Mouse (Mus musculus): Measurements from ENCODE around the gene Cacna1c. TPM values are rescaled to one million over a fixed set of nuclear protein-coding genes. Genes with fewer than 3 reads are reported as not detected.

Cacna1c gene
- polyA plus RNA-seq, 1 experiment = 1.0 TPM

DNA sequence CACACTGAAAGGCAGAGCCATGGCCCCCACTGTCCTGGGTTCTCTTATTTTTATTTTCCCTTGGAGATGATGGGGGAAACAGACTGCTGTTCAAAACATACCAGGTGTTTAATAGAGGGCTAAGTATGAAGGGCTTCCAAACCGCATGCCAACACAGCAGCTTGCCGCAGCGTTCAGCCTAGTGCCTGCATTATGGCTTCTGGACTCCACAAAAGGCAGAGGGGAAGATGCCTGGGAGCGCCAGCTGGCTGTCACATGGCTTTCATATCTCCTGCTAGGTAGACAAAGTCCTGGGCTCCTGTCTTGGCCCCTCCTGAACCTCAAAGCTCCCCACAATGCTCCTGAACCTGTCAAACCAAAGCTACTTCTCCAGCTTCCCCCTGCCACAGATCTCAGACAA lies 254.4 kb downstream of the Cacna1c start:
- TF ChIP-seq EP300 (IDR thresholded peaks at IDR 0.05; ENCODE audit: insufficient read depth, low read depth, low read length) = no peak
- no peak for TF ChIP-seq CTCF (IDR thresholded peaks at IDR 0.05; ENCODE audit: low read depth, low read length)
- no peak for TF ChIP-seq POLR2A (IDR thresholded peaks at IDR 0.05; ENCODE audit: insufficient read depth, low read length)
- H3K27me3 ChIP-seq (ENCODE audit: control insufficient read depth, insufficient read depth, low read length, poor library complexity, severe bottlenecking) = no peaks in the 10 kb centered on the region
- no peaks in the 10 kb centered on the region; the same call in 1 of the 2 replicates for H3K9me3 ChIP-seq (replicated peaks; ENCODE audit: control insufficient read depth, insufficient read depth, low read length, poor library complexity, severe bottlenecking)
- H3K4me1 ChIP-seq (ENCODE audit: control insufficient read depth, insufficient read depth, low read length) = no peaks in the 10 kb centered on the region
- H3K36me3 ChIP-seq (ENCODE audit: control insufficient read depth, insufficient read depth, low read length, poor library complexity, severe bottlenecking) = no peaks in the 10 kb centered on the region
- no peak overlapping the region for H3K4me3 ChIP-seq (ENCODE audit: low read depth, low read length)
- H3K9ac ChIP-seq (ENCODE audit: low read depth, poor library complexity, severe bottlenecking) = no peak overlapping the region
- no peak overlapping the region for H3K27ac ChIP-seq (ENCODE audit: insufficient read depth, low read length)

DNA sequence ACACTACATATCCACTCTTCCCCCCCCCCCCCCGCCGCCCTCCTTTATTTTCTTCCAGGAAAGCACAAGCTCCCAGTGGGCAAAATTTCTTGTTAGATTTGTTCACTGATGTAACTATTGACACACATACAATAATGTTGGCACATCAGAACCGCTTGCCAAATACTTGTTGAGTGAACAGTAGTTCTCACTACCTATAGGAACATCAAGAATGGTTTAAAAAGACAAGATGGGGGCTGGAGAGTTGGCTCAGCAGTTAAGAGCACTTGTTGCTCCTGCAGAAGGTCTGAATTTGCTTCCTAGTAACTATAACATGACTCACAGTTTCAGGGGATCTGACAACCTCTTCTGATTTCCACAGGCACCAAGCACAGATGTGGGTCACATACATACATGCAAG lies 255.2 kb downstream of the Cacna1c start:
- Histone ChIP-seq H3K4me1 (ENCODE audit: control insufficient read depth, insufficient read depth, low read length) (no peaks in the 10 kb centered on the region), H3K36me3 (ENCODE audit: control insufficient read depth, insufficient read depth, low read length, poor library complexity, severe bottlenecking) (no peaks in the 10 kb centered on the region), H3K9me3 (replicated peaks; ENCODE audit: control insufficient read depth, insufficient read depth, low read length, poor library complexity, severe bottlenecking) (no peaks in the 10 kb centered on the region), H3K27ac (ENCODE audit: insufficient read depth, low read length) (no peak overlapping the region), H3K4me3 (ENCODE audit: low read depth, low read length) (no peak overlapping the region), H3K9ac (ENCODE audit: low read depth, poor library complexity, severe bottlenecking) (no peak overlapping the region), H3K27me3 (ENCODE audit: control insufficient read depth, insufficient read depth, low read length, poor library complexity, severe bottlenecking) (no peaks in the 10 kb centered on the region)
- TF ChIP-seq POLR2A (IDR thresholded peaks at IDR 0.05; ENCODE audit: insufficient read depth, low read length) (no peak), CTCF (IDR thresholded peaks at IDR 0.05; ENCODE audit: low read depth, low read length) (no peak), EP300 (IDR thresholded peaks at IDR 0.05; ENCODE audit: insufficient read depth, low read depth, low read length) (no peak)

DNA sequence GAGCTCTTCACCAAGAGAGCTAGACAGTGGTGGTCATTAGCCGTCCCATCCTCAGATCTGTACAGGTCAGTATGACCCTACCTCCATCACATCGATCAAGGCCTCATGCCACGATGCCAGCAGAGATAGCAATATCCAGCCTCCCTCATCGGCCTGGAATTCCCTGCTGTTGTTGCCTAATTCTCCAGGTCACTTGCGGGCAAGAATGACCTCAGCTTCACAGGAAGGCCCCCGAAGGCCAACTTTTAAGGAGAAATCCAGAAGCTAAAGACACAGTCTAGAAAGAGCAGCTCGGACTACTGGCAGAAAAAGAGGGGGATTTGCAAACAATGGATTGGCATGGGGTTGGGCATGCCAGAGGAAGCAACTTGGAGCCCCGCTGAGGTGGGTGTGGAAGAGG lies 256.6 kb downstream of the Cacna1c start:
- Histone ChIP-seq H3K36me3 (ENCODE audit: control insufficient read depth, insufficient read depth, low read length, poor library complexity, severe bottlenecking) (no peaks in the 10 kb centered on the region), H3K9ac (ENCODE audit: low read depth, poor library complexity, severe bottlenecking) (no peak overlapping the region), H3K4me3 (ENCODE audit: low read depth, low read length) (no peak overlapping the region), H3K4me1 (ENCODE audit: control insufficient read depth, insufficient read depth, low read length) (no peaks in the 10 kb centered on the region), H3K27me3 (ENCODE audit: control insufficient read depth, insufficient read depth, low read length, poor library complexity, severe bottlenecking) (no peaks in the 10 kb centered on the region), H3K27ac (ENCODE audit: insufficient read depth, low read length) (no peak overlapping the region), H3K9me3 (replicated peaks; ENCODE audit: control insufficient read depth, insufficient read depth, low read length, poor library complexity, severe bottlenecking) (no peaks in the 10 kb centered on the region)
- TF ChIP-seq EP300 (IDR thresholded peaks at IDR 0.05; ENCODE audit: insufficient read depth, low read depth, low read length) (no peak), CTCF (IDR thresholded peaks at IDR 0.05; ENCODE audit: low read depth, low read length) (no peak), POLR2A (IDR thresholded peaks at IDR 0.05; ENCODE audit: insufficient read depth, low read length) (no peak)

DNA sequence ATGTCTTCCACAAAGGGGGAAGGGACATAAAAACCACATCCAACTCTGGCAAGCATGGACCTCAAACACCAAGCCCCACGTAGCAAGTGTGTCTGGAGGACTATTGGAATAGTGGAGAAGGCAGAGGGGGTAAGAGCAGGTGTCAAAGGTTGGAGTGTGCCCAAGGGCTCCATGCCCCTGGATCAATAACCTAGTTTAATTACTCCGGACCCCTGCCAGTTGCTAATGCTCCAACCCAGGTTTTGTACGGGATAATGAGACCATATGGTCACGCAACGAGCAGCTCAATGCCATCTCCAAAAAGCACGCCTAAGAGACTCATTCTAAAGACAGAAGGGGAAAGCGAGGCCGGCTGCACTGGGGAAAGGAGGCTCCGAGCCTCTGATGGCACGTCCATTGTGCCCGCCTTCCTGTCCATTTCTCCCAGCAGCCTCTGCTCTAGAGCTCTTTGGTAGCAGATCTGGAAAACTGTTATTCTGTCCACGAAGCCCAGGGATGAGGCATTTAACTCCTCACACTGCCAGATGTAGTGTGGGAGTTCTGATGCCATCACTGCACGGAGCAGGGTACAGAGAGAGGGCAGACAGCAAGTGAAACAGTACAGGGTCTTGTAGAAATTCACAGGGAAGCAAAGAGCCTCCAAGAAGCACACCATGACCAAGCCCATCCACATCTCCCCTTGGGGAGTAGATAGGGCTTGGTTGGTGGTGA lies 257.7 kb downstream of the Cacna1c start:
- Histone ChIP-seq H3K4me1 (ENCODE audit: control insufficient read depth, insufficient read depth, low read length) (no peaks in the 10 kb centered on the region), H3K9me3 (replicated peaks; ENCODE audit: control insufficient read depth, insufficient read depth, low read length, poor library complexity, severe bottlenecking) (no peaks in the 10 kb centered on the region), H3K27me3 (ENCODE audit: control insufficient read depth, insufficient read depth, low read length, poor library complexity, severe bottlenecking) (no peaks in the 10 kb centered on the region), H3K4me3 (ENCODE audit: low read depth, low read length) (no peak overlapping the region), H3K36me3 (ENCODE audit: control insufficient read depth, insufficient read depth, low read length, poor library complexity, severe bottlenecking) (no peaks in the 10 kb centered on the region), H3K27ac (ENCODE audit: insufficient read depth, low read length) (no peak overlapping the region), H3K9ac (ENCODE audit: low read depth, poor library complexity, severe bottlenecking) (no peak overlapping the region)
- TF ChIP-seq EP300 (IDR thresholded peaks at IDR 0.05; ENCODE audit: insufficient read depth, low read depth, low read length) = no peak
- TF ChIP-seq POLR2A (IDR thresholded peaks at IDR 0.05; ENCODE audit: insufficient read depth, low read length) = no peak
- no peak for TF ChIP-seq CTCF (IDR thresholded peaks at IDR 0.05; ENCODE audit: low read depth, low read length)

DNA sequence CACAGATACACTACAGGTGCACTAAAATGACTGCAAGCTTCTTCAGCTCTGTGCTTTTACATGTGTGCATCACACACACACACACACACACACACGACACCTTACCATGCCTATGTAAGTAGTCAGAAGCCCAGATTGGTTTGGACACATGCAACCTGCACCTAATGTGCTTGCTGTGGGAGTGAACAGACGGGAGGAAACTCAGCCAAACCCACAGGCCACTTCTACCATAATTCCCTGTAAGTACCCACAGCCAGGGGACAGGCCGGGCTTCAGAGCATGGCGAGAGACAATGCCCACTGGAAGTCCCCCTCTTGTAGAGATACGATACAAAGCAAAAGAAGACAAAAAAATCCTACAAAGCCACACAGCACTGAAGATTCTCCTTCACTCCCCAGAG lies 258.7 kb downstream of the Cacna1c start:
- Histone ChIP-seq H3K27me3 (ENCODE audit: control insufficient read depth, insufficient read depth, low read length, poor library complexity, severe bottlenecking) (no peaks in the 10 kb centered on the region), H3K4me1 (ENCODE audit: control insufficient read depth, insufficient read depth, low read length) (no peaks in the 10 kb centered on the region), H3K27ac (ENCODE audit: insufficient read depth, low read length) (no peak overlapping the region), H3K36me3 (ENCODE audit: control insufficient read depth, insufficient read depth, low read length, poor library complexity, severe bottlenecking) (no peaks in the 10 kb centered on the region), H3K4me3 (ENCODE audit: low read depth, low read length) (no peak overlapping the region), H3K9ac (ENCODE audit: low read depth, poor library complexity, severe bottlenecking) (no peak overlapping the region), H3K9me3 (replicated peaks; ENCODE audit: control insufficient read depth, insufficient read depth, low read length, poor library complexity, severe bottlenecking) (no peaks in the 10 kb centered on the region)
- TF ChIP-seq CTCF (IDR thresholded peaks at IDR 0.05; ENCODE audit: low read depth, low read length) = no peak
- no peak for TF ChIP-seq EP300 (IDR thresholded peaks at IDR 0.05; ENCODE audit: insufficient read depth, low read depth, low read length)
- TF ChIP-seq POLR2A (IDR thresholded peaks at IDR 0.05; ENCODE audit: insufficient read depth, low read length) = no peak

DNA sequence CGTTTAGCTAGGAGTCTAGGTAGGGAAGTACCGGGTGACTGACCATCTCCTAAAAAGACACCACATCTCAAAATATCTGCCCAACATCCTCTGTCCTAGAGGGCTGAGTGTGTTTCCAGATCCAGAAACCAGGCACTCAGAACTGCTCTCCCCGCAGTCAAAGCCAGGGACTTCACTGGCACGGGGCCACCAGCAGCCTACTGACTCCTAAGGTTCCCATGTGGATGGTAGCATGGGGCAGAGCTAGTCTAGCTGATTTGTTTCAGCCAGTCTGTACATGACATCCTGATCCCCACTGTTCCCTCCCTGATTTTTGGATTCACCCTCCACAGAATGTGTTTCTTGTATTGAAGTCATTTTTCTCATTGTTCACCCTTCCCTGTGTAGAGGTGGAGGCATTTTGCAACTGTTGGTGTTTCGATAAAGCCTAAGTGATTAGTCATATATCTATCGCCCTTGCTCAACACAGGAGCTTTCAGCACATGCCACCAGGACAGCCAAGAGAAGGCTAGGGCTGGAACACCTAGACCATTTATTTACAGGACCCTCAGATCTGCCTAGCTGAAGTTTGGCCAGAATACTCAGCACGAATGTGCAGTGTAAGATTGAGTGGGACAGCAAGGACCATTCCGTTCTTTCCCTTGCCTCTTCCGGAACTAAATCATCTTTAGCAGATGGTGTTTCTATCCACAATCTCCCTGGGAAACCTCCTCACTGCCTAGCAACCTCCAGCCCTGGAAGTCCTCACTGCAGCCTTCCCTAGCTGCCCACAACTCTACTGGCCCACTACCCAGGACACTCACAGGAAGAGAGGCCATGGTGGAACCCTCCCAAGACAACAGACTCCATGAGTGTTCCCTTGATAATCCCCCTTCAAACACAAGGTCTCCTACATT lies 260.4 kb downstream of the Cacna1c start:
- Histone ChIP-seq H3K4me1 (ENCODE audit: control insufficient read depth, insufficient read depth, low read length) (no peaks in the 10 kb centered on the region), H3K27me3 (ENCODE audit: control insufficient read depth, insufficient read depth, low read length, poor library complexity, severe bottlenecking) (no peaks in the 10 kb centered on the region), H3K9me3 (replicated peaks; ENCODE audit: control insufficient read depth, insufficient read depth, low read length, poor library complexity, severe bottlenecking) (no peaks in the 10 kb centered on the region), H3K4me3 (ENCODE audit: low read depth, low read length) (no peak overlapping the region), H3K36me3 (ENCODE audit: control insufficient read depth, insufficient read depth, low read length, poor library complexity, severe bottlenecking) (no peaks in the 10 kb centered on the region), H3K27ac (ENCODE audit: insufficient read depth, low read length) (no peak overlapping the region), H3K9ac (ENCODE audit: low read depth, poor library complexity, severe bottlenecking) (no peak overlapping the region)
- no peak for TF ChIP-seq EP300 (IDR thresholded peaks at IDR 0.05; ENCODE audit: insufficient read depth, low read depth, low read length)
- no peak for TF ChIP-seq CTCF (IDR thresholded peaks at IDR 0.05; ENCODE audit: low read depth, low read length)
- no peak for TF ChIP-seq POLR2A (IDR thresholded peaks at IDR 0.05; ENCODE audit: insufficient read depth, low read length)

All from ES-Bruce4 (cell line).